Mouse (Mus musculus): Measurements from ENCODE around the gene Plekhm3.

Plekhm3 gene

DNA sequence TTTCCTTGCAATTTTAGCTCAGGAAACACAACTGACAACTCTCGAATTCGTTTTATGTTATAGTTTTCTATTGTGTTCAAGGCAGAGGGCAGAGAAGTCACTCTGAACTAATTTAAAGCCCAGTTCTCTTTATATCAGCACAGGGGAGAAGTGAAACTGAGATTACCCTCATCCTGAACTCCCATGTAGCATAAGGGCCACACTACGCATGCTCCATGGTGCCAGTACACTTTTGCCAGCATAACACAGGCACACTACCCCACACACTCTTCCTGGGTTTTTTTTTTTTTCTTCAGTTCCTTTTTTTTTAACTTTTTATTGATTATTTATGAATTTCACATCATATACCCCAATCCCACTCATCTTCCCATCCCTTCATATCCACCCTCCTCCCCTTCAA, 28.1 kb downstream of the Plekhm3 start:
- no peak for DNase-seq (ENCODE audit: low spot score in 2 of 2)

DNA sequence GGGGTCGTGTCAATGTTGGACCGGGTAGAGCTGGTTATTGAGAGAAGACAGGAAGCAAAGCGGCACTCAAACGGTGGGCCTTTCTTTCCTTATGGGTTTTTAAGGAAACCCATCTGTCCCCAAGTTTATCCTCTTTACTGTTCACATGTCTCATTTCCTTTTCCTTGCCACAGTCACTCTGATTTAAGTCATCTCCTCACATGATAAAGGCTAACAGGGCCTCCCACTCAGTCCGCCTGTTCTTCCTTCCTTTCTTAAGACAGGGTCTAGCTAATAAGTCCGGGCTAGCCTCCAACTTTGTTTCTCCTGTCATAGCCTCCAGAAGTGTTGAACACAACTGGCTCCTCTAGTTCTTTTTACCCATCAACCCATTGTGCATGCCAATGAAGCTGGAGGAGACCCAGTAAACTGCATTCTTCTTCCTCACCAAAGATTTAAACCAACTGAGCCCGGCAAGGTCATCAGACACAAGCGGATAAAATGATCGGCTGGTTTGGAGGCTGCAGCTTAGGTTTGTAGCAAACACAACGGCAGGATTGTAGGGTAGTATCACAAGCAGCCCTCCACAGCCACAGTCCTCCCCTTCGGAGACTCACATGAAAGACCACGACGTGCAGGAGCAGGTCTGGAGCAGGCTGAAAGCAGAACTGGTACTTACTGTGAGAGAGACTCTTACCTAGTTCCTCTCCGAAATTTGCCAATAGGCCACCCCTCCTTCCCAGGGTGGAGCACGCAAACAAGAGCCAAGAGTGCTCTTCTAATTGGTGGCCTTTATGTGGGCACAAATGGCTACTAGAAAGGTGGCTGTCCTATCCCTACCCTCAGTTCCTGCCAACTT, 29.0 kb downstream of the Plekhm3 start:
- DNase-seq (ENCODE audit: low spot score in 2 of 2): no peak

DNA sequence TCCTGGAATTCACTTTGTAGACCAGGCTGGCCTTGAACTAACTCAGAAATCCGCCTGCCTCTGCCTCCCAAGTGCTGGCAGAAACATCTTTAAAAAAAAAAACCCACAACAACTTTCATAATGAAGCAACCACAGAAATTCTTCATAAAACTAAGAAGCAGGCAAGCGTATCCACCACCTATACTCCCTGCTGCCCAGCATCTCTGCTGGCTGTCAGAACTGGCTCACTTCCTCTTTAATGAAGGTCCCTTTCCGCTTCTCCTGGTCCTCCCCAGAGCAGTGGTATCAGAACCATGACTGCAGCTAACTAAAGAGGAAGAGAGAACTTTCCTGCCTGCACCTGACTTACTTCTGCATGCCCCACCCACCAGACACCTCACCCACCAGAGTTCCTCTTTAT, 31.0 kb downstream of the Plekhm3 start:
- DNase-seq (ENCODE audit: low spot score in 2 of 2): no peak

DNA sequence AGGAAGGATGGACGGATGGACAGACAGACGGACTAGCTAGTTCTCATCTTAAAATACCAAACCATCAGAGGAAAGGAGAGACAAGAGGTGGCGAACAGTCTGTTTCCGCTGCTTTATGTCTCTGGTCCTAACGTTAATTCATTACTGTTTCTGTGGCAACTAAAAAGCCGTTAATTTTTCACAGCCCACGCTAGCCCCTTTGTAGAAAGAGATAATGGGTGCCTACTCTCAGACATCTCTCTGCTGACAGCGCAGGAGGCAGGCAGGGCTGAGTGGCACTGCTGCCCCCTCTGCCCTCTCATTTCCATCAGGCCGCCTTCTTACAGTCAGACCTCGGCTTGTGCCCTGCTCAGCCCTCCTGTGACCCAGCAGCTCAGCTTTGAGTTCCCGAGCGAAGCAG, 32.3 kb downstream of the Plekhm3 start:
- no peak for DNase-seq (ENCODE audit: low spot score in 2 of 2)

DNA sequence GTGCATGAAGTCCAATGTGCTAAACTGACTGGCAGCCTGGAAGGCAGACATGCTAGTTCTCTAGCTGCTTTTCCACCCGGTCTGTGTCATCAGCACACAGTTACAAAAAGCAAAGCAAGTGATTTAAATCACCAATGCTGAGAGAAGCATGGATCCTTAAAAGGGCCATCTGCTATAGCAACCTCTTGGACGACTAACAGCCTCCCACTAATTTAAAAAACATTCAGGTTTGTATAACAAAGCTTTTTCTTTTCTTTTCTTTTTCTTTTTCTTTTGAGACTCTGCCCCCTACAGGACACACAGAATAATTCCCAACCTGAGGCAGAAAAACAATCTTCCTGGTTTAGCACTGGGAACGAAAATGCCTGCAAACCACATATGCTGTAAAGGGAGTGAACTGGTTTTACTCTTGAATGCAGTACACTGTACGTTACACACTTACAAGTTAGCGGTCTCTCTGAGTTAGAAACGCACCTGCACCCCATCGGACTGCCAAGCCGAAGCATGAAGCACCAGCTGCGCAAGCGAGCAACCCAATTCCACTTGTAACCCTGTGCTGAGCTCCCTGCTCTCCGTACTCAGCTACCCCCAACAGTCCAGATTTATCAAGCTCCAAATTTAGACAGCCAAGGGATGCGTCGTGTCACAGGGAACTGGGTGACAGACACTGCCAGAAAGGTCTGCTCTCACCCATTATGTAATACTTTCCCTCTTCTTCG, 37.7 kb downstream of the Plekhm3 start:
- no peak for DNase-seq (ENCODE audit: low spot score in 2 of 2)

DNA sequence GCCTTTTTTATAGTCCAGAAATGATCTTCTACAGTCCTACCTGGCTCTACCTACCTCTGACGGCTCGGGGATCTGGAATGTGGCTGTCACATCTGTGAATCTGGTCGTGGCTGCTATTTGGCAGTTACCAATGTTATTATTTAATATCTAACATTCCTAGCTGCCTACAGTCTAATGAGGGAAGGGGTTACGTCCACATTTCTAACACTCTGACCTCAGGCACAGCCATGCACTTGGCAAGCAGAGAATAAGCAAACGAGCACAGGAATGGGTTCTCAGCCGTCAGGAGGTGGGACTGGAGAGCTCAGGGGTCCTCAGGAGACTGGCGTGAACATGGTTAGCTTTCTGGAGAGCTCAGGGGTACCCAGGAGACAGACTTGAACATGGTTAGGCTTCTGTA, 38.7 kb downstream of the Plekhm3 start:
- DNase-seq (ENCODE audit: low spot score in 2 of 2): no peak

DNA sequence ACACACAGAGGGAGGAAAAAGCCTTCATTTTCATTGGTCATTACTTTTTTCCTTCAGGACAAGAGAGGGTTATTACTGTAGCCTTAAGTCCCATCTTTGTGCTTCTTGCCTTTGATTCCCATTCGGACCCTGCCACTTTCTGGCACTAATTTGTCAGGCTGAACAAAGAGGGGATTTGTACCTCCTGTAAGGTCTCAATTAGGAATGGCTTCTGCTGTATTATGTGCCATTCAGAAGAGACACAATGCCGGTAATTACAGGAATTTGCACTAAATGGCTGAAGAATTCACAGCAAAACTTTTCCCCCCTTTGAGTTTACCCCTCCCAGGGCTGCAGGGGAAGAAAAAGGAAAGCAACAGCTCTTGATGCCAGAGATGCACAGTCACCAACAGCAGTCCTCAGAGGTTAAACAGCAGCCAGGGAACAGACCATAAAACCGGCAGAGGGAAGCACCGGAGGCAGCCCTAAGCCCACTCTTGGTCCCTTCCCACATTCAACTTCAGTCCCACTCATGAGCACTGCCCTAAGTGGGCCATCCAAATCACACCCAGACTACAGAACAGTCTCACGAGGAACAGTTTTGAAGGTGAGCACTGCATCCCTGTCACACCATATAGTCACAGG, 39.6 kb downstream of the Plekhm3 start:
- no peak for DNase-seq (ENCODE audit: low spot score in 2 of 2)

DNA sequence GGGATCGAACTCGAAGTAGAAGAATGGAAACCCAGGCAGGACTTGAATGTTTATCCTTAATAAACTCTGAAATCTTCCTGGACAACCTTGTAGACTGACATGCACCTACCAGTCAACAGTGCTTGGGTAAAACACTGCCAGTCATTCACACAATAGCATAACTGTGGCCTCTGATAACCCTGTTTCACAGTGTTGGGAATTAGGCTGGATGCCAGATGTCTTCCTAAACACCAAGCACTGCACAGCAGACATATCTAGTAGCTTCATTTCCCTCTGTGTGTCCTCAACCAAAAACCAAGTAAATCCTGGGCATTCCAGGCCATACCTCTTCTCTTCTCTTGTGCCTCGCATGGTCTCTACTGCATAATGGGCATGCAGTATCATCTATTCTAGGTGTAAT, 42.3 kb downstream of the Plekhm3 start:
- no peak for DNase-seq (ENCODE audit: low spot score in 2 of 2)

DNA sequence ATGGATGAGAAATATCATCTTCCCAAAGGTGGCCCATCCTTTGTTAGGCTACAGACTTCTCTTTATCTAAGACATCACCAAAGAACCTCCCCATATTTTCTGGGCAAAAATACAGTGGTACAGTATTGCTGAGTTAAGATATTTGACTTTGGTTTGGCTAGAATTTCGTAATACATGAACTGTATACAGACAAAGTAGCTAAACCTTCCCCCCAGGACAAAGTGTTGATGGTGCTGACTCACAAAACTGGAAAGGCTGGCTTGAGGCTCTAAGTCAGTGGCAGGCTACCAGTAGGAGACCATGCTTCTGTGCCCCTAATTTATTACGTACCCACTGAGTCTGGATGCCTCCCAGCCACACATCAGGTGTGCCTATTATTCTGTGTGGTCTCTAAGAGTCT, 48.9 kb downstream of the Plekhm3 start:
- no peak for DNase-seq (ENCODE audit: low spot score in 2 of 2)

DNA sequence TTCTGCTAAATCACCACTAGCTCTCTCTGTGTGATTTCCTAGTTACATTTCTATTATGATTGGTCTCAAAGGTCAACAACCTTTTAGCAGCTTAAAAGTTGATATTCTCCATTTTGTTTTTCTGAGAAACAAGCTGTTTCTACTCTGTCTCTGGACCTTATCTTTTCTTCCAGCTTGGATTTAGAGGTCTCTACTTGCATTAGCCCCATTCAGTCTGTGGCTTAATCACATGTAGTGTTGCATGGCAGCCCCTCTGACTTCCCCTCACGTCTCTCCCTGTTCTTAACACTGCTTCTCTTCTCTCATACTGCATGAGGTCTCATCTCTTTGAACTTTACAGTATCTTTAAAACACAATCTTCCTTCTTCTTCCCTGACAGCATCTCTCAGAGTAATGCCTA, 50.4 kb downstream of the Plekhm3 start:
- no peak for DNase-seq (ENCODE audit: low spot score in 2 of 2)

DNA sequence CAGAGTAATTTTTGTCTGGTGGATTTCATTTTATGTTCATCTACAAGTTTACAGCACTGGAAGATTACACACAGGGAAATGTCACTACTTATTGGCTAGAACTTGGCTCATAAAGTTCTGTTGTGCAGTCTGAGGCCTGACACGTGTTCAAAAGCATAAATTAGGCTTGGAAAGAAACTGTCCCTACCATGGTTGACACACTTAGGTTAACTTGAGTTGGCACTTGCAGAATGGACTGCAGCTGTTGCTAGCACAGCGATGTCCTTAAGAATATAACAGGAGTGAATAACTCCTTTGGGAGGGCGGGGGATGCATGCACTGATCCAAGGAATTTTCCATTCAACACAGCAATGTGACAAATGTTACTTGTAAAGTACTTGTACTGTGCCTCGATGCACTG, 53.2 kb downstream of the Plekhm3 start:
- DNase-seq (ENCODE audit: low spot score in 2 of 2): no peak

DNA sequence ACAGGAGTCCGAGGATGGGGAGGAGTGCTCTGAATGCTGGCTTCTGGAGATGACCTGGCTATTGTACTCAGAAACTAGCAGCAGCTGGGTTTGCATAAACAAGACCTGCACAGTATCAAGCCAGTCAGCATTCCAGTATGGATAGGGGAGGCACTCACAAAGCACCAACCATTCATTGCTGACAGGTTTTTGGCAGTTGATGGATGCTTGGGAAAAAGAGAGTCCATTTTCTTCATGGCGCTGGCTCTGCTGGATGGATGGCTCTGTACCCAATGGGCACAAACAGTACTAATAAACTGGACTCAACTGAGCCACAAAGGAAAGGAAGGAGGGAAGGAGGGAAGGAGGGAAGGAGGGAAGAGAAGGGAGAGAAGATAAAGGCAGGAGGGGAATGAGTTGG, 53.8 kb downstream of the Plekhm3 start:
- DNase-seq (ENCODE audit: low spot score in 2 of 2): no peak

DNA sequence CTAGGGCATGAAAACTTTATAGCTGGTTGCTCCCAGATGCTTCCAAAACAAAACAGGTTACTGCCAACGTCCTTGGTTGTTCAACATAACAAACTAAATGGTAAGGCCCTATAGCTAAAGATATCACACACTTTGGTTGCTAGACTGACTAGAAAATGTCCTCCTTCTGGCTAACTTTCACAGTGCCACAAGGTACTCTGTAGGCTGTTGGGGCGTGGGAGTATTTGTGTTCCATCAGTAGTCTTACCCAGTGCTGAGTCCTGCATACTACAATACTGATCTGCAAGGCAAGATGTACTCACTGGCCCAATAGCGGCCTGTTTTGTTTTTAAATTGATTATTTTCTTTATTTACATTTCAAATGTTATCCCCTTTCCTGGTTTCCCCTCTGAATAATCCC, 56.9 kb downstream of the Plekhm3 start:
- no peak for DNase-seq (ENCODE audit: low spot score in 2 of 2)

DNA sequence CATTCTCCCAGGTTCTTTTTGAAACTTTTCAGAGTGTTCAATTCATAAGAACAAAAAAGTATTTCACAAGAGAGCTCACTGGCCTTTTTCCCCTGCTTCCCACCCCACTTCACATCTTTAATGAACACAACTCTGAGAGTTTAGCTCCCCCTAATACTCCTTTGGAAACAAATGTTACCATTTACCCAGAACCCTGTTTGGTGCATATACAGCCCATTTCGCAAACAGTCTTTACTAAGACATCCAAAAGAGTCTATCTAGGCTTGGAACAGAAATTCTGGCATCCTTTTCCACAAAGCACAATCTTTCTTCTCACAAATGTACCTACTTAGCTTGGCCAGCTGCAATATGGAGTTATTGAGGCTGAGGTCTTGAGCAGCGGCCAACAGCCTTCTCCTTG, 59.1 kb downstream of the Plekhm3 start:
- DNase-seq (ENCODE audit: low spot score in 2 of 2): no peak

DNA sequence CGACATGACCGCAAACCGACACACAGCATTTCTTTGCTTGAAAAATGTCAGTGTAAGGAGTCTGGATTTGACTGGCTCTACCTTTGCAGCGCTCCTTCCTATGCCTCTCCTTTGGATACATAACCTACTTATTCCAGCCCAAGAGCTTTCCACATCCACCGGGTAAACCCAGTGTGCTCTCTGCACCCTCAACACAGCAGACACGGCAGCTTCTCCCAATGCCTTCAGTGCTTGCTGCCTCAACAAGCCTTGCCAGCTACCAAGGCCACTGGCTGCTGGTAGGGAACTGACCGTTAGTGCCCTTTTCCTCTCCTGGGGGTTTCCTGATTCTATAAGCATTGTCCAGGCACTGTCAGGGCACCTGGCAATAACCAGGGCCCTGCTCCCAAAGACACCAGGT, 62.8 kb downstream of the Plekhm3 start:
- DNase-seq (ENCODE audit: low spot score in 2 of 2): no peak

DNA sequence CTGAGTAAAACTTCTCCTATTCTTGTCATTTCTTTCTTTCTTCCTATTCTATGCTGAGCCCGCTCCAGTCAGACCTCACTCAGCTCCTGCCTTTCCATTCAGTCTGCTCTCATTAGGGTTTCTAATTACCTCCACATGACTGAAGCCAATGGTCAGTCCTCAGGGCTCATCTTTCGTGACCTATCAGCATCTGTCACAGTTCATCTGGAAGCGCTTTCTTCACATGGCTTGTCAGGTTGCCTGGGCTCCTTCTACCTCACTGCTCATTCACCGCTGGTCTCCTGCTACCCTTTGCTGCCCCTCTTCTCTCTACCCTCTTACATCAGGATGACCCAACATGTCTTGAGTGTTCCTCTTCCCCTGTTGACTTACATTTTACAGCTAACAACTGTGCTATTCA, 65.3 kb downstream of the Plekhm3 start:
- DNase-seq (ENCODE audit: low spot score in 2 of 2): no peak

DNA sequence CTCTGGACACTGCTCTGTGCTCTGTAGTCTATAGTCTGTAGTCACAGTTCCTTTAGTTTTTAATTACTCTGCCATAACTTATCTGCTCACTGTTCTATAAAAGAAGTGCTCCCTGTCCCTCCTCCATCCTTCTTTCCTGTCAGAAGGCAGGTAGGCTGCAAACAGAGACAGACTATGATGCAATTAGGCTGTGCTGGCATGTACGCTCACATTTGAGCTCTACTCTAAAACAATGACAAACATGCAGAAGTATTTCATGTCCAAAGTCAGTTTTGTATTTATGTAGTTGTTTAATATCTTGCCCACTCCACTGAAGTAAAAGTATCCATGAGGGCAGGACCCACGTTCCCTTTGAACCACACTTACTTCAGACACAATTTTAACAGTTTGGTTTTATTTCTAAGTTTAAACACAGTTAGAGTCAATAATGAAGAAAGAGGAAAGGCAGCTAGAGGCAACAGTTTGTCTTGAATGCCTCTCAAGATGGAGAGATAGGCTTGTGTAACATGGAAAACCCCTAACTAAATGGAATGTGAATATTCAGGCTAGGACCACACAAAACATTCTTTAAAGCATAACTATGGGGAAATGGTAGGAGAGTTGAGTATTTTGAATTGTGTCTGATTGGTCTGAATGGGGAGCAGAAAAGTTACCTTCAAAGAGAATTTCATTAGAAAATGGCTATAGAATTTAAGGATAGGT, 69.0 kb downstream of the Plekhm3 start:
- DNase-seq (ENCODE audit: low spot score in 2 of 2): no peak

DNA sequence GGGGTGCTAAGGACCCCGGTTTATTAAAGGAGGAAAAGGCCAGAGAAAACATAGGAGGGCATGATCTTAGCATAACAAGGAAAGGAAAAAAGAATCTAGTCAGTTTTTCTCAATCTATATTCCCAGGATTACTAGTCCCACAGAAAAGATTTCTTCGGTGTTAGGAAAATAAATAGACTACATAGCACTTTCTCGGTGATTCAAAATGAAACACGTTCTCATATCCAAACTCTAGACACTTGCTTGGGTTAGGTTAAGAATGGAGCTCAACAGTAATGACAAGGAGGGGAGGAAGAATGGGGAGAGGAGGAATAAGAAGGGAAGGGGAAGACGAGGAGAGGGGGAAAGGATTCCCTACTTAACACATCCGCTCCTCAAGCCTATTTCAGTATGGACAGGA, 69.9 kb downstream of the Plekhm3 start:
- no peak for DNase-seq (ENCODE audit: low spot score in 2 of 2)

DNA sequence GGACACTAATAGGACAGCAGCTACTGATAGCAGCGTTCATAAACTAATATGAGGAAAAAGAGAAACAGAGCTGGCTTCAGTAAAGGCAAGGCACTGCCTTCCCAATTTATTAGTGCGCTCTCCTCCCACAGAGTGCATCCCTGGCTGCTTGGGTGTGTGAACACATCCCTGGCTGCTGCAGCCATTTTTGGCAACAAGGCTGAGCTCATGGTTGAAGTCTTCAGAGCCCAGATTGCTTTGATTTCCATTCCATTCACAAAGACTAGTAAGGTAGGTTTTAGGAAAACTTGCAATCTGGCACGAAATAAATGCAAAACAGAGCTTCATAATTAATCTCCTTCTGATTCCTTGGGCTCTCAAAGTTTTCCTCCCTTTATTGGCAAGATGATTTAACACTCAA, 71.3 kb downstream of the Plekhm3 start:
- DNase-seq (ENCODE audit: low spot score in 2 of 2): no peak

DNA sequence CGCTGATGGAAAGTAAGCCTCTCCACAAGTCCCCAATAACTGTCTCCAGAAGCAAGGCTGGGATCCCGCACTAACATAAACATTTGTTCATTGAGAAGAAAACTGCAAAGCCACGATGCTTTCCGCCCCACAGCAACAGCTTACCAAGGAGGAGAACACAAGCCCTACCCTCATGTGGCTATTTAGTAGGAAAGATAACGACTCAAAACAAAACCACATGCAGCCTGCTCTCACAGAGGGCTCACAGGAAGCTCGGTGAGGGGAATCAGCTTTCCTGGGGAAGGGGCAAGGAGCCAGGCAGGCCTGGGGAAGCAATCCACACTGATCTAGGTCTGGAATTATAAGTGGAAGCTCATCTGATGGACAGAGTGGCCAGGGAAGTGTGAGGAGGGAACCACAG, 72.6 kb downstream of the Plekhm3 start:
- no peak for DNase-seq (ENCODE audit: low spot score in 2 of 2)

DNA sequence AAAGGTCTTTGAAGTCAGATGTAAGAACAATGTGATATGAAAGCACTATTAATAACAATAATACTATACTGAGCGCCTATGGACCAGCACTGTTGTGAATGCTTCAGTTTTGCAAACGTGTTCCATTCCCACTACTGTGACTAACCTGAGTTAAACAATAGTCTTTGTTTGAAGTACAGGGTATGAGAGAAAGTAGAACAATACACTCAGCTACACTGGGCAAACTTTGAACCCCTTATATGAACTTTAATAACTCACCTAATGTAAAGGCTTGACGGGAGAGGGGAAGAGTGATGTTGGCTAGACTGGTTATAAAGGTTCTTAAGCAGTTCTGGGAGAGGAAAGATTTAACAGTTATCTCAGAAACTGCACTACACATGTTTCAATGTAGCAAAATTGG, 76.0 kb downstream of the Plekhm3 start:
- DNase-seq (ENCODE audit: low spot score in 2 of 2): no peak

DNA sequence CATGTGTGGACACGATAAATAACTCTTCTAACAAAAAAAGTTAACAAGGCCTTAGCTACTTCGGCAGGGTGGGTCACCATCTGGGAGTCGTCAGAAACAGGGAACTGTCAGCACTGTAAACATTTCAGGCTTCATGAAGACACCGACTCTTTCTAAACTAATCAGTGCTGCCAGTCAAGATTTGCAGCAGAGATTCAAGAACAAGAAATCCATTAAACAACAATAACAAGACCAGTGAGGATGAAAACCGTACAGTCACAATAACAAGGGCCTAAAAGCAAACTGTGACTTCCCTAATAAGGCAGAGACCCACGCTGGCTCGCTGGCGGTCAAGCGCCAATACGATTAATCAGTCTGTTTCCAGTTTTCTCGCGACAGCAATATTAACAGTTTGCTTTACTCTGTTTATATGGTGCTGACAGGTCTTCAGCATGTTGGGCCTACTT, 77.8 kb downstream of the Plekhm3 start:
- DNase-seq (ENCODE audit: low spot score in 2 of 2): no peak

All from cerebellum, postnatal 4 days (tissue).